Mouse (Mus musculus): ENCODE measurements around the gene A330070K13Rik. TPM values are rescaled to one million over a fixed set of nuclear protein-coding genes. Genes with fewer than 3 reads are reported as not detected.
A peak's percentile ranks its signal among the peaks of the same experiment; 100 is the strongest.

The A330070K13Rik gene
- polyA plus RNA-seq (2015; fragmentation: Nextera tagmentation; extraction: Ambion mirVana), result not detected in 2 replicates

- H3K9me3 ChIP-seq (replicated peaks), result no peaks in the 10 kb centered on the region
- no peaks in the 10 kb centered on the region for H3K36me3 ChIP-seq
- WGBS, result 6% methylated on average over 13 of the region's 13 CpGs
- H3K27ac ChIP-seq (replicated peaks), result no peak within 1 kb of the TSS
- peak within 1 kb of the TSS; percentile 19; the same call in 1 of the 2 replicates for H3K4me2 ChIP-seq (replicated peaks)
- no peaks in the 10 kb centered on the region for H3K27me3 ChIP-seq
- no peak within 1 kb of the TSS for H3K9ac ChIP-seq
- no peak within 1 kb of the TSS for H3K4me3 ChIP-seq (replicated peaks)
- ATAC-seq (ENCODE audit: insufficient number of reproducible peaks, low FRiP score, low TSS enrichment, low read depth), result no peak
- H3K4me1 ChIP-seq, result no peaks in the 10 kb centered on the region
Observed at GRCm38 (mm10) chr5:130384222-130384912, at the start of gene A330070K13Rik. Gene A330070K13Rik, minus strand, starts transcription at chr5:130384631.

DNA sequence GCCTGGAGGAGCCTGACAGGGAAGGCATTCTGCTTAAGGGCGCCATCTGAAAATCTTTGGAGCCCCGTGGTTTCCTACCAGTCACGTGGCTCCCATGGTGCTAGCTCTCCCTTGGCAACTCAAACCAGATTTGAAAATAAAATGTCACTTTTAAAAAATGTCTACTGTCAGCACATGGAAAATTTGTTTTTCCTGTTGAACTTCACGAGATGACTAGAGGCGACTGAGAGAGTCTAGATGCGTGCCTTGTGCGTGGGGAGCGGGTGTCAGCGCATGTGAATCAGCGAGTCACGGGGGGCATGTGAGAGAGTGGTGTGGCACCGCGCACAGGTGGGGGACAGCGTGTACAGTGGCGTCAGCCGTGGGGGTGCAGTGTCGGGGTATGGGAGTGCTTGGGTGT, 27.1 kb upstream of the A330070K13Rik start:
- Histone ChIP-seq H3K4me3 (replicated peaks) (no peak overlapping the region), H3K9ac (no peak overlapping the region), H3K4me2 (replicated peaks) (no peak overlapping the region), H3K36me3 (no peaks in the 10 kb centered on the region), H3K9me3 (replicated peaks) (peaks cover 3% of the 10 kb centered on the region; the same call in 1 of the 2 replicates), H3K27ac (replicated peaks) (no peak overlapping the region), H3K4me1 (no peaks in the 10 kb centered on the region), H3K27me3 (no peaks in the 10 kb centered on the region)
- whole genome bisulfite sequencing, result 85% methylated on average over 17 of the region's 17 CpGs
- no peak for ATAC-seq (ENCODE audit: insufficient number of reproducible peaks, low FRiP score, low TSS enrichment, low read depth)

GRCm38 (mm10) chr5:130409706-130410105, 25.3 kb upstream of the A330070K13Rik start:
- no peak overlapping the region for H3K4me3 ChIP-seq (replicated peaks)
- peaks cover 3% of the 10 kb centered on the region; the same call in 1 of the 2 replicates for H3K9me3 ChIP-seq (replicated peaks)
- WGBS, result 84% methylated on average over 6 of the region's 6 CpGs
- H3K4me2 ChIP-seq (replicated peaks), result no peak overlapping the region
- no peaks in the 10 kb centered on the region for H3K36me3 ChIP-seq
- no peak overlapping the region for H3K27ac ChIP-seq (replicated peaks)
- no peak overlapping the region for H3K9ac ChIP-seq
- H3K27me3 ChIP-seq, result no peaks in the 10 kb centered on the region
- no peaks in the 10 kb centered on the region for H3K4me1 ChIP-seq
- no peak for ATAC-seq (ENCODE audit: insufficient number of reproducible peaks, low FRiP score, low TSS enrichment, low read depth)

- no peak overlapping the region for H3K4me2 ChIP-seq (replicated peaks)
- no peaks in the 10 kb centered on the region for H3K9me3 ChIP-seq (replicated peaks)
- H3K4me3 ChIP-seq (replicated peaks), result no peak overlapping the region
- WGBS, result 31% methylated on average over 1 of the region's 1 CpGs
- no peaks in the 10 kb centered on the region for H3K4me1 ChIP-seq
- no peak overlapping the region for H3K27ac ChIP-seq (replicated peaks)
- no peaks in the 10 kb centered on the region for H3K27me3 ChIP-seq
- ATAC-seq (ENCODE audit: insufficient number of reproducible peaks, low FRiP score, low TSS enrichment, low read depth), result no peak
- no peaks in the 10 kb centered on the region for H3K36me3 ChIP-seq
- H3K9ac ChIP-seq, result no peak overlapping the region
Observed at GRCm38 (mm10) chr5:130405201-130405600, 20.8 kb upstream of the A330070K13Rik start.

DNA sequence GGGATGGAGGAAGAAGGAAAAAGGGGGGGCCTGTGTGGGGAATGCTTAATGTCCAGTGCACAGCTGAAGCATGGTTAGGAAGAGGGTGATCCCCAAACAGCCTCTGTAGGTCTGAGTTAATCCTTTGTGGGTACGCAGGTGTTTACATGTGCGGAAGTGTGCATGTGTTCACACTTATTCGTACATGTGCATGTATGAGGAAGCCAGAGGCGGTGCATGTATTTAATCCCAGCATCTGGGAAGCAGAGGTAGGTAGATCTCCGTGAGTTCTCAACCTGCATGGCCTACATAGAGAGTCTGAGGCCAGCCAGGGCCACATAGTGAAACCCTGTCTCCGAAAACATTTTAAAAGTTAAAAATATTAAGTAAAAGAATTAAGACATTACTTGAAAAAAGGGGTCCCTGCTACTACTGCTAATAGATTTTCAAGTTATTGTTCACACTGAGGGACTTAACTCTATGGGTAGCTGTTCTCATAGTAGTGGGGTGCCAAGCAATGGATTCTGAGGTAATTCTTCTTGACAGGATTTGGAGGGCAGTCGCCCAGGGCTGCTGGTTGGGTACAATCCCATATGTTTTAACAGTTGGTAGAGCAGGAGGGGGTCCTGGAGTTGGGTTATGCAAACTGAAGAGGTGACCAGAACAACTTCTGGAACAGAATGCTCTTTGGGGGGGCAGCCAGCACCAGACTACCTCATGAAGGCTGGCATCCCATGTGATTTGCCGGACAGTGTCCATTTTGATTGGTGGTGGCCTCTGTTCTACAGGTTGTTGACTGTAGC, 15.9 kb upstream of the A330070K13Rik start:
- Histone ChIP-seq H3K9ac (no peak overlapping the region), H3K4me1 (no peaks in the 10 kb centered on the region), H3K4me3 (replicated peaks) (no peak overlapping the region), H3K36me3 (no peaks in the 10 kb centered on the region), H3K27ac (replicated peaks) (no peak overlapping the region), H3K9me3 (replicated peaks) (no peaks in the 10 kb centered on the region), H3K4me2 (replicated peaks) (no peak overlapping the region), H3K27me3 (no peaks in the 10 kb centered on the region)
- no peak for ATAC-seq (ENCODE audit: insufficient number of reproducible peaks, low FRiP score, low TSS enrichment, low read depth)
- WGBS, result 87% methylated on average over 8 of the region's 8 CpGs

GRCm38 (mm10) chr5:130395142-130395541, 10.7 kb upstream of the A330070K13Rik start:
- no peaks in the 10 kb centered on the region for H3K9me3 ChIP-seq (replicated peaks)
- no peak for ATAC-seq (ENCODE audit: insufficient number of reproducible peaks, low FRiP score, low TSS enrichment, low read depth)
- H3K4me2 ChIP-seq (replicated peaks), result no peak overlapping the region
- H3K4me1 ChIP-seq, result no peaks in the 10 kb centered on the region
- H3K36me3 ChIP-seq, result no peaks in the 10 kb centered on the region
- no peak overlapping the region for H3K27ac ChIP-seq (replicated peaks)
- H3K27me3 ChIP-seq, result no peaks in the 10 kb centered on the region; the same call in 1 of the 2 replicates
- 70% methylated on average over 6 of the region's 6 CpGs for WGBS
- H3K4me3 ChIP-seq (replicated peaks), result no peak overlapping the region
- H3K9ac ChIP-seq, result no peak overlapping the region

DNA sequence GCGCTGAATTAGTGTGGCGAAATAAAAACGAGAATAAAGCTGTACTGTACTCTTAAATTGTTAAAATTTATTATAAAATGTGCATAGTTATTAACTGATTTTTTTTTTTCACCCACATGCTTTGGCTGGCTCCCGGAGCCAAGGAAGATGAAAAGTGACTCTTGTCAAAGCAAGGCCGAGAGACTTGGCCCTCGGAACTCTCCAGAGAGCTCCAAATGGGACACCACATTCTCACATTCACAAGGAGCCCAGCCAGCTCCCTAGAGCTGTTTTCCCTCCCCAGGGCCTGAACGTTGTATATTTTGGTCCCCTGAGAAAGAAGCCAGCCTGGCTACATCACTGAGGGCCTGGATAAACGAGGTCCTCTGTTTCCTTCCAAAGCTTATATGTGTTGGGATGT, 10.0 kb upstream of the A330070K13Rik start:
- H3K36me3 ChIP-seq, result no peaks in the 10 kb centered on the region
- H3K4me2 ChIP-seq (replicated peaks), result no peak overlapping the region
- H3K4me3 ChIP-seq (replicated peaks), result no peak overlapping the region
- H3K9me3 ChIP-seq (replicated peaks), result no peaks in the 10 kb centered on the region
- no peak for ATAC-seq (ENCODE audit: insufficient number of reproducible peaks, low FRiP score, low TSS enrichment, low read depth)
- H3K27ac ChIP-seq (replicated peaks), result no peak overlapping the region
- H3K9ac ChIP-seq, result no peak overlapping the region
- 71% methylated on average over 8 of the region's 8 CpGs for WGBS
- H3K27me3 ChIP-seq, result no peaks in the 10 kb centered on the region; the same call in 1 of the 2 replicates
- no peaks in the 10 kb centered on the region for H3K4me1 ChIP-seq

DNA sequence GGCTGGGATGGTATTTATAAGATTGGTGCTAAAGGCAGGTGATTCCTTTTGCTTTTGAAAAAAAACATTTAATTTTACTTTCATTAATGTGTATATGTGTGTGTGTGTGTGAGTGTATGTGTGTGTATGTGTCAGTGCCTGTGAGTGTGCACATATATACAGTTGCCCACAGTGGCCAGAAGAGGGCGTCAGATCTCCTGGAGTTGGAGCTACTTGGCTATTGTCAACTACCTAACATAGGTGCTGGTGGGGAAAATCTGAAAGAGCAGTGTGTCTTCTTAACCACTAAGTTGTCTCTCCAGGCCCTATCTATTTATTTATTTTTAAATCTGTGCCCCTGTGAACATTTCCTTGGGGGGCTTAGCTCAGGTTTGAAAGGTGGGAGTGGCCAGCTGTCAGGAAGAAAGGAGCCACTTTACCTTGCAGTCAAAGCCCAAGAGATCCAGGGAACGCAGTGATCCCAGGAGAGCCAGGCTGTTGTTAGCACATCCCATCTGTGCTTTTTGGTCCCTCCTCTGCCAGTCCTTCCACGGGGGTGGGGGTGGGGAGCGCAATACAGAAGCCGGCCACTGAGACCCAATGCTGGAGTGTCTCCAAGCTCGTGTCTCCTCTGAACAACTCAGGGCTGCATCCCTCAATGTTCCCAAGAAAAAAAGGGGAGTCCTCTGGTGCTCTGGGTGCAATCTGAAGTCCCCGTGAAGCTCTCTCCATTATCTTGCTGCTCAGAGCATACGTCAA, 9.4 kb upstream of the A330070K13Rik start:
- no peak for ATAC-seq (ENCODE audit: insufficient number of reproducible peaks, low FRiP score, low TSS enrichment, low read depth)
- WGBS, result 50% methylated on average over 8 of the region's 8 CpGs

DNA sequence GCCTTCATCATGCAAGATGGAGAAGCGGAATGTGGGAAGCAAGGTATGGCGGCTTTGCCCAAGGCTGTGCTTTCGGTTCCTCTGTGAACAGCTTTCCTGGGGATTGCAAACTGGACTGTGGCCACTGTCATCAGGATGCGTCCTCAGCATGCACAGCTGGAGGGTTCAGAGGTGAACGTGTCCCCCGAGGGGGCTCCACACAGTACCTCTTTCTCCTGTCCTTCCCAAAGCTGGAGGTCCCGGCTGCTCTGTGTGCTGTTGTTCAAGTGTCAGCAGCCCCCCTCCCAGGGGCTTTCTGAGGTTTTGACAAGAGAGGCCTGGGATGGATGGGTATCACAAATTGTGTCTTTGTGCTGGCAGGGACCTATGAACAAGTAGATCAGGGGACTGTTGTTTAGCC, 2.0 kb upstream of the A330070K13Rik start:
- no peaks in the 10 kb centered on the region for H3K36me3 ChIP-seq
- no peak overlapping the region for H3K9ac ChIP-seq
- no peaks in the 10 kb centered on the region for H3K9me3 ChIP-seq (replicated peaks)
- no peaks in the 10 kb centered on the region; the same call in 1 of the 2 replicates for H3K27me3 ChIP-seq
- no peaks in the 10 kb centered on the region for H3K4me1 ChIP-seq
- ATAC-seq (ENCODE audit: insufficient number of reproducible peaks, low FRiP score, low TSS enrichment, low read depth), result no peak
- no peak overlapping the region for H3K4me3 ChIP-seq (replicated peaks)
- H3K4me2 ChIP-seq (replicated peaks), result no peak overlapping the region
- 42% methylated on average over 7 of the region's 7 CpGs for WGBS
- no peak overlapping the region for H3K27ac ChIP-seq (replicated peaks)

More for the DNA sequence above, 9.4 kb upstream of the A330070K13Rik start:
- Histone ChIP-seq H3K4me3 (replicated peaks) (no peak overlapping the region), H3K27me3 (no peaks in the 10 kb centered on the region; the same call in 1 of the 2 replicates), H3K4me2 (replicated peaks) (no peak overlapping the region), H3K9me3 (replicated peaks) (no peaks in the 10 kb centered on the region), H3K36me3 (no peaks in the 10 kb centered on the region), H3K4me1 (no peaks in the 10 kb centered on the region), H3K9ac (no peak overlapping the region), H3K27ac (replicated peaks) (no peak overlapping the region)

DNA sequence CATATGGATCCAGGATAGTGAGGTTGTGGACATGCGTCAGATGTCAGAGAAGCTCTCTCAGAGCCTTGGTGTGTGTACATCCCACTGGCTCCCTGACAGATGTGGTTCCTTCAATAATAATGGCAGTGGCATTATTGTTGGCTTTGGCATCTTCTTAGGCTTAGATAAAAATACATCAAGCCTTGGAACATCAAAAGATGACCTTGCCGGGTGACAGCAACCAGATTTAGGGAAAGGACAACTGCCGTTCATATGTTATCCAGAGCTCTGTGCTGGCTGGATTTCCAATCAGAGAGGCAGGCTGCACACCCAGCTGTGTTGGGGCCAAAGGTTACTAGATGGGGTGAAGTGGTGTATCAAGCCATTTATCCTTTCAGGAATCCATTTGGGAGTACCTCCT, 9.0 kb downstream of the A330070K13Rik start:
- Histone ChIP-seq H3K4me3 (replicated peaks) (no peak overlapping the region), H3K9me3 (replicated peaks) (no peaks in the 10 kb centered on the region), H3K27ac (replicated peaks) (no peak overlapping the region), H3K36me3 (no peaks in the 10 kb centered on the region), H3K4me1 (no peaks in the 10 kb centered on the region), H3K9ac (no peak overlapping the region), H3K27me3 (no peaks in the 10 kb centered on the region), H3K4me2 (replicated peaks) (no peak overlapping the region)
- WGBS, result 81% methylated on average over 3 of the region's 3 CpGs
- ATAC-seq (ENCODE audit: insufficient number of reproducible peaks, low FRiP score, low TSS enrichment, low read depth), result no peak

- Histone ChIP-seq H3K9me3 (replicated peaks) (no peaks in the 10 kb centered on the region), H3K27me3 (no peaks in the 10 kb centered on the region), H3K9ac (no peak within 1 kb of the TSS), H3K27ac (replicated peaks) (no peak within 1 kb of the TSS), H3K4me2 (replicated peaks) (no peak within 1 kb of the TSS), H3K4me1 (no peaks in the 10 kb centered on the region), H3K36me3 (no peaks in the 10 kb centered on the region), H3K4me3 (replicated peaks) (no peak within 1 kb of the TSS)
- 75% methylated on average over 11 of the region's 11 CpGs for WGBS
- no peak for ATAC-seq (ENCODE audit: insufficient number of reproducible peaks, low FRiP score, low TSS enrichment, low read depth)
Observed at GRCm38 (mm10) chr5:130369237-130369636, 15.2 kb downstream of the A330070K13Rik start, which contains the start of gene Caln1. Gene Caln1, plus strand, starts transcription at chr5:130369455.
